Mouse (Mus musculus) myocyte (in vitro differentiated cells): ENCODE results near the gene Nat8l.

Source experiments
- E2F4 ChIP-seq: IDR thresholded peaks from one replicate; pipeline ENCODE4 v1.6.1; 2011; ENCODE audit warnings: mild to moderate bottlenecking, control low read depth, moderate library complexity; ENCODE audit not compliant: insufficient read depth
- MAX ChIP-seq: IDR thresholded peaks from one replicate; pipeline ENCODE4 v1.6.1; 2011; ENCODE audit warnings: low read depth, mild to moderate bottlenecking, control low read depth
- MYOD1 ChIP-seq, 3 experiments: IDR thresholded peaks; one replicate each; pipeline ENCODE4 v1.6.1; 2011; ENCODE audit warnings: control low read depth in 2 of 3, low read depth in 2 of 3, mild to moderate bottlenecking in 2 of 3, moderate library complexity in 1 of 3; ENCODE audit not compliant: insufficient read length in 2 of 3, control insufficient read depth in 1 of 3
- POLR2A ChIP-seq: IDR thresholded peaks from one replicate; pipeline ENCODE4 v1.6.1; 2011; ENCODE audit warnings: low read depth, mild to moderate bottlenecking, control low read depth, moderate library complexity; ENCODE audit not compliant: insufficient read length
- SRF ChIP-seq: IDR thresholded peaks from one replicate; pipeline ENCODE4 v1.6.1; 2011; ENCODE audit warnings: low read depth; ENCODE audit not compliant: control insufficient read depth, insufficient read length
- TCF3 ChIP-seq: IDR thresholded peaks from one replicate; pipeline ENCODE4 v1.6.1; 2011; ENCODE audit warnings: low read depth, control low read depth; ENCODE audit not compliant: insufficient read length

- TF ChIP-seq POLR2A = no peak
- no peak for TF ChIP-seq E2F4
- no peak for TF ChIP-seq MYOD1 (IDR thresholded peaks at IDR 0.05; ENCODE audit: control insufficient read depth in 1 of 3, insufficient read length in 2 of 3, low read depth in 2 of 3)
- no peak for TF ChIP-seq SRF
- TF ChIP-seq MAX = no peak
- no peak for TF ChIP-seq TCF3
Observed at GRCm38 (mm10) chr5:33997051-33997741, 1.4 kb downstream of the Nat8l start.
